Mouse (Mus musculus) megakaryocyte-erythroid progenitor cell, adult 5-6 weeks (primary cell): ENCODE data around the gene Eif2ak4. TPM values are rescaled to one million over a fixed set of nuclear protein-coding genes. Genes with fewer than 3 reads are reported as not detected.

Experiments
- ATAC-seq: replicated peaks from 2 replicates; pipeline ENCODE4 v1.8.0; 2016; ENCODE audit warnings: mild to moderate bottlenecking, inconsistent platforms; ENCODE audit not compliant: severe bottlenecking, poor library complexity, low FRiP score, low TSS enrichment
- total RNA-seq, 2 experiments: library from RNA; stranded (forward) in 1 of 2; stranded (reverse) in 1 of 2; fragments of 200-1000, 215-1000 nt in 1 of 2; fragments of >200 nt in 1 of 2; fragmentation: Nextera tagmentation in 1 of 2; gene quantifications; 2 replicates each; pipeline ENCODE4 v1.2.3; 2014 to 2017

Gene Eif2ak4
- total RNA-seq, 2 experiments from 2014 or later, result 17.9 to 18.1 TPM

- no peak for ATAC-seq
Observed at GRCm38 (mm10) chr2:118457029-118457428, 68.6 kb downstream of the Eif2ak4 start.

DNA sequence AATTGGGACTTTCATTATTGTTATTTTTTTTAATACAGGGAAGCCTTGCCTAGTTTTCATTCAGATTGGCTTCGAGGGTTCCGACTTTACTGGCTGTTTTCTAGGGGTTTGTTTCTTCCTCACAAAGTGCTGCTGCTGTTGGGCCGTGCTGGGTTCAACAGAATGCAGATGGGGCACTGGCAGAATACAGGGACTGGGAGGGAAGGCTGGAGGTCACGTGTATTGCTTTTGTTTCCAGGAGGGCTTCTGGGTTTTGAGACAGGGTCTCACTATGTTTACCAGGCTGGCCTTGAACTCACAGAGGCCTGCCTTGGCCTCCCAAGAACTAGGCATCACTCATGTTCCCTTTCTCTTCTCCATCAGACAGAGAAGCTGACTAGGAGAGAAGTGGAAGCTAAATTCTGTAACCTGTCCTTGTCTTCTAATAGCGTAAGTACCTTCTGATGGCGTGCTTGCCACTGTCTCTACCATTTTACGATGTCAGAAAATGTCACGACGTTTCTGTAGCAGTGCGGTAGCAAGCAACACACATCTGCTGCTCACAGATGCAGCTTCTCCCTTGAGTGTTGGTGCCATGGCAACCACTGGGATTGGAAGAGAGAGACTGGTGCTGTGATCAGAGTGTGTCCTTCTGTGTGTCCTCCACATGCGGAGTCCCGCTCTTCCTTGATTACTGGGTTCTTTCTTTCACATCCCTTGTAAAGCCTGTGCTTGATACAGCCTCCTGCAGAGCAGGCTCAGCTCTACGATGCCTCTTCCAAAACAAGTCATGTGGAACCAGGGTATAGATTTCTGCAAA is 69.2 kb downstream of the Eif2ak4 start:
- ATAC-seq, result no peak

DNA sequence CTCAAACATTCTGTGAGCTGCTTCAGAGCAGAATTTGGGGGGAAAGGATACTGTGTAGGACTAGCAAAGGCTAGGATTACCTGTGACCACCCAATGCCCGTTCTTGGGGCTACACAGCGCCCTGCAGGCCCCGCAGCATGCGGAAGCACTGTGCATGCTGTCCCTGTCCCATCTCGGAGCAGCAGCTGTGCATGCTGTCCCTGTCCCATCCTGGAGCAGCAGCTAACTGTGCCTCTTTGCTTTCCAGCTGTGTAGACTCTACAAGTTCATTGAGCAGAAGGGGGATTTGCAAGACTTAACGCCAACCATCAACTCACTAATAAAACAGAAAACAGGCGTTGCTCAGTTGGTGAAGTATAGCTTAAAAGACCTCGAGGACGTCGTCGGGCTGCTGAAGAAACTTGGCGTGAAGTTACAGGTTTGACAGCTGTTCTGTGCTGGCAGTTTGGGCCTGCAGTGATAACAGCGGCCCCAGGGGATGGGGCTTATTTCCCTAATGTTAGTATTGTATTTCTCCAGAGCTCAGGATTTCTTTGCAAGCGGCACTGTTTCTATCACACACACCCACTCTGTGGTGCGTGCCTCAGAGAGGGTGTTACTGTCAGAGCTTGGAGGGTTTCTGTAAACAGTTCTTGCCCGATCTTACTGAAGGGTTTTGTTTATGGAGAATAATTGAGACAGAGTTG is 73.2 kb downstream of the Eif2ak4 start:
- ATAC-seq, result no peak

DNA sequence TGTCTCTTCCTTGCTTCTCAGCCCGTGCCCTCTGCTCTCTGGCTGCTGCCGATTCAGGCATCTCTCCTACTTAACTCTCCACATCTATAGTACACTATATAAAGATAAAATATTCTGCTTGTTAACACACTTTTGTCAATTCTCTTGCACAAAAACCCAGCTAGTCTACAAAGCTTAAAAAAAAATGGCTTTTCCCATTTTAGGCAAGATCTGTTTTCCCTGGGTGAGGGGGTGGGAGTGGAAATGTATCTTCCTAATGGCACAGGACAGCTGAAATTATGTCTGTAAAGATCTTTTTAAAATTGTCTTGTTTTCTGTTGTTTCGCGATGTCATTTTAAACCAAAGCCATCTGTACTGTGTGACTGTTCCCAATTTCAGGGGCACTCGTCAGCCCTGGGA is 75.1 kb downstream of the Eif2ak4 start:
- no peak for ATAC-seq

GRCm38 (mm10) chr2:118464450-118464849 is 76.0 kb downstream of the Eif2ak4 start:
- no peak for ATAC-seq

- no peak for ATAC-seq
Observed at GRCm38 (mm10) chr2:118465894-118466293, 77.5 kb downstream of the Eif2ak4 start.

DNA sequence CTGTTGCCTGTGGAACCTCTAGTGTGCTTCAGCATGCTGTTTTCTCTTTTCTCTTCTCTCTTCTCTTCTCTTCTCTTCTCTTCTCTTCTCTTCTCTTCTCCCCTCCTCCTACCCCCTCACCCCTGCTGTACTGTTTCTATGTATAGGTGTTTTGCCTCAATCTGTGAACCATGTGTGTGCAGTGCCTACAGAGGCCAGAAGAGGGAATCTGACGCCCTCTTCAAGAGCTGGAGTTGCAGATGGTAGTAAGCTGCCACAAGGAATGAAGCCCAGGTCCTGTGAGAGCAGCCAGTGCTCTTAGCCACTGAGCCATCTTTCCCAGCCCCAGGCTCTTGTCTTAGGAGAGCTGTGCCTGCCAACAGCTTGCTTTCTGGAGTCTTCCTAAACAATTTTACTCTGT is 78.2 kb downstream of the Eif2ak4 start:
- peak; percentile 58 for ATAC-seq

DNA sequence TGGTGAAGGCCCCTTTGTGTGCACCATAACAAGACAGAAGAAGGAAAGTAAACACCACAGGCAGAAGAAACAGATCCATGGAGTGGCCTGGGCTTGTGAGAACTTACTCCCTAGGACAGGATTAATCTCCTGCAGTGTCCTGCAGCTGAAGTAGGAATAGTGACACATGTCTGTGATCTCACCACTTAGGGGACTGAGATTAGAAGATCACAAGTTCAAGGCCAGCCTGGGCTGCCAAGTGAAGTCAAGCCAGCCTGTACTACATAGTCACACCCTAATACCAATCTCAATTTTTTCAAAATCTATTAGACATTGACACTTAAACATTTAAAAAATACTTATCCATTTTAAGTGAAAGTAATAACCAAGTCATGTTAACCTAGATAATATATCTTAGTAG is 79.9 kb downstream of the Eif2ak4 start:
- no peak for ATAC-seq

DNA sequence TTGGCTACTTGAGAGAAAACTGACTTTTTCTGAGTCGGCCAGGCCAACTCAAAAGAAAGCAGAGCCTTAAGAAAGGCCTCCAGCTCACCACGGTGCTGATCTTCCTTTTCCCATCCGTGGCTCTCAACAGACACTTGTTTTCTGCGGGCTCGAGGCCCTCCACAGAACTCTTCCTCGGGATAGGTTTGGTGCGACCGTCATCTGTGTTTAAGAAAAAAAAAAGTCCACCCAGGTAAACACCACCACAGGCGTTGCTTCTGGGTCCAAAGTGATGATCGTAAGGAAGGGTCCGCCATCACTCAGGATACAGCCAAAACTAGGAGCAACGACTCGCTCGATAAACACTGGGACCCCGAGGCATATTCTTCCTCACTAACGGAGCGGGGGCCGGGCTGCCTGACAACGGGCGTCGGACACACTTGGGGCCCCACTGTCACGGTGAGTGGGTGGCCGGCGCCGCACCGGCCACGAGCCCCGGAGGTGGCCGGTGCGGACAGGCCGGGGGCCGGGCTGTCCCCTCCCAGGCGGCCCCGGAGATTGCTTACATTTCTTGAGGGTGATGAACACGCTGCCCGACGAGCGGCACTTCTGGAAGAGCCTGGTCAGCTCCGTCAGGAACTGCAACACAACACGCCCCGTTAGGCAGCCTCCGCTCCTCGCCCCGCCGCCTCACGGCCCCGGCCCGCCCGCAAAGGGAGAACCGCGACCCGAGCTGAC is 90.6 kb downstream of the Eif2ak4 start:
- ATAC-seq, result peak; percentile 13; the same call in 1 of the 2 replicates

- peak; percentile 97 for ATAC-seq
Observed at GRCm38 (mm10) chr2:118479550-118479909, 91.1 kb downstream of the Eif2ak4 start, which contains the start of gene Srp14. TSS of gene Srp14 (minus strand) at chr2:118479711.

GRCm38 (mm10) chr2:118480886-118481285 is 92.5 kb downstream of the Eif2ak4 start:
- ATAC-seq, result no peak

- no peak for ATAC-seq
Observed at GRCm38 (mm10) chr2:118483032-118483431, 94.6 kb downstream of the Eif2ak4 start.

DNA sequence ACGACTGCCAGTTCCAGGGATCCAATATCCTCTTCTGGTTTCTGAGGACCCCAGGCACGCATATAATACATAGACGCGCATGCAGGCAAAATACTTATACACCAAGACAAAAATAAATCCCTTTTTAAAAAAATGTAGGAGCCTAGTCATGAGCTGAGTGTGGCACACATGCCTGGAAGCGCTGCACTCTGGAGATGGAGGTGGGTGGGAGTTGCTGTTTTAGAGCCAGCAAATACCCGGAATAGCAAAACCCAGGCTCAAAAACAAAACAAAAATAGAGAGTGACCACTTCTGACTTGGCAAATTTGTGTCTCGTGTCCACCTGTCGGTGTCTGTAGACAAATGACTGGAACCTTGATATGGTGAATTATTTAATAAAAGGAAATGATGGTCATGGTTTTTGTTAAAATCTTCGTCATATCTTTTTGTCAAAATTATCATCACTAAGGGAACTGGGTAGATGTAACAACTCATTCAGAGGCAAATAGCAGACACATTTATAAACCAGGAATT is 96.0 kb downstream of the Eif2ak4 start:
- no peak for ATAC-seq

DNA sequence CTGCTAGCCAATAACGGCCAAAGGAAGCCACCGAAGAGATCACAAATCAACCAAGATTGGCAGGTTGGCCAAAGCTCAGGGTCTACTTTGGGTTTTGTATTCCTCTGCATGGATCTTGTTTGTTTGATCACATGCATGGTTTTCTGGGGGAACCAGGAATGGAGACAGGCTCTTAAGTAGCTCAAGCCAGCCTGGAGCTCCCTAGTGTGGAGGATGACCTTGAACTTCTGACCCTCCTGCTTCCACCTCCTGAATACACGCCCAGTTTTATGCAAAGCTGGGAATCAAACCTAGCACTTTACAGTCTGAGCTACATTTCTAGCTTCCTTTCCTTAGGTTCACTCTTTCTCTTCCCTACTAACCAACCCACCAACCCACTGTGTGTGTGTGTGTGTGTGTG is 97.0 kb downstream of the Eif2ak4 start:
- no peak for ATAC-seq

DNA sequence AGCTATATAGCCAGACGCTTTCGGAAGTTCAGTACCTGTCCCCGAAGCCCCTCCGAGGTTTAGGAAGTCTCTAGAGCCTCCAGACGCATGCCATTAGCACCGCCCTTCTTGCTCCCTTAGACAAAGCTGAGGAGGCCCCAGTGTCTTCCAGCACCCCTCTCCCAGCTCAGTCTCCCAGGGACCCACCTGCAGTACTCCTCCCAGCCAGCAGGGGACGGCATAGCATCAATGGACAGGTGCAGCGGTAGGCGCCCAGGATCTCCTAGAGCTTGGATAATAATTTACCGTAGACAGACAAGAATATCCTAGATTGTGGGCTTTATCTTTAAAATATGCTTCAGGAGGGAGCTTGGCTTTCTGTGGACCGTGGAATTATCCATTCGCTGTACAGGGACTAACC is 98.5 kb downstream of the Eif2ak4 start:
- peak; percentile 86 for ATAC-seq

- ATAC-seq, result no peak
Observed at GRCm38 (mm10) chr2:118487806-118488205, 99.4 kb downstream of the Eif2ak4 start.

DNA sequence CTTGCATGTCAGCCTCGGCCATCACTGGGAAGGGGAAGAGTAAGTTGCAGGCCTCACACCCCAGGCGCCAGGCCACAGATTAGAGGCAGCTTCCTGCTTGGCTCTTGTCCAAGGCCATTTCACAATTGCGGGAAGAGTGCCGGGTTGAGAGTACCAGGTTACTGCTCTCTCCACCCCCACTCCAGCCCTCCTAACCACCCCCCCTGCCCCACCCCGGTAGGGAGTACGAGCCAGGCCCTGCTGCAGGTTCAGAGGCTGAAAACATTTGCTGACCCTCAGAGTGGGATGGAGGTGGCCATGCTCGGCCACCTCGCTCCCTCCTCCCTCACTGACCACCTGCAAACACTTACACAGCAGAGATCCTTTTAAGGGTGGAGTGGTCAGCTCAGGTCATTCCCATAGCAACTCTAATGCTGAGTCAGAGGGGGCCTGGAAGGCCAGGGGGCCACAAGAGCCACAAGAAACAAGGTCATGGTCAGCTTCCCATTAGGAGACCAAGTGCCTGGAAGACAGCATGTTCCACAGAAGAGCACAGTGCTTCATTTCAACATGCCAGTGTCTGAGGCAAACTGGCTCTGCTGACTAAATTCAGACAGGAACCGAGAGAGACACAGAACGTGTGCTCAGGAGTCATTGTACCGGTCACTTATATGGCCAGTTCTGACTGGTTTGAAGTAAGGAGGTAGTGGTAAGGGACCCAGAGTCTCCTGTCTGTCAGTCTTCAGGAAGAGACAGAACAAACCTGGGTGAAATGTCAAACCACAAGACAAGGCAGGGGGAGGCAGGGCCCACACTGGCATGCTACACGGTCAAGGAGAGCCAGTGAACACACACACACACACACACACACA is 102.0 kb downstream of the Eif2ak4 start:
- no peak for ATAC-seq

DNA sequence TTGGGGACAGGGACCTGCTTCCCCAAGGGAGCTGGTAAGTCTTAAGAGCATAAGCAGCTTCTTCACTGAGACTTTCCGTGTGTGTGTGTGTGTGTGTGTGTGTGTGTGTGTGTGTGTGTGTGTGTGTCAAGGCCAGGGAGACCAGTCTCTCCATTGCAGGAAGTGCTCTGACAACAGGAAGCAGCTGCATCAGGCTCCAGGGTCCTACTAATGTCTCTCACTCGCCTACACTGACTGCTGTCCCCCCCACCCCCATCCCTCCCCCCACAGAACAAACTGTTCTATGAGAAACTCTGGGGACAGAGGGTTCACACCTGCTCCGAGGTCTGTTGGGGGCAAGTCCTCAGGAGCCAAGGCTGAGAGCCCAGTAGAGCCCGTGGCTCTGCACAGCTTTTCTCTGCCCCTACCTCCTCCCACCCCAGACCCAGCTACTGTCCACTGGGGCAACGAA is 102.9 kb downstream of the Eif2ak4 start:
- ATAC-seq, result no peak

- ATAC-seq, result no peak
Observed at GRCm38 (mm10) chr2:118491741-118492395, 103.5 kb downstream of the Eif2ak4 start.
